Mouse (Mus musculus): ENCODE measurements at regions not wholly inside any gene's neighbourhood (a gene's known extent, or its start where the extent isn't known, plus 50 kb on each side); places are given as distances from the start of the nearest gene placed in this dataset.
"Not testable (repeated sequence)": the region's sequence is repeated elsewhere in the genome, so short reads cannot be mapped to it uniquely, and the experiment has no call there.

DNA sequence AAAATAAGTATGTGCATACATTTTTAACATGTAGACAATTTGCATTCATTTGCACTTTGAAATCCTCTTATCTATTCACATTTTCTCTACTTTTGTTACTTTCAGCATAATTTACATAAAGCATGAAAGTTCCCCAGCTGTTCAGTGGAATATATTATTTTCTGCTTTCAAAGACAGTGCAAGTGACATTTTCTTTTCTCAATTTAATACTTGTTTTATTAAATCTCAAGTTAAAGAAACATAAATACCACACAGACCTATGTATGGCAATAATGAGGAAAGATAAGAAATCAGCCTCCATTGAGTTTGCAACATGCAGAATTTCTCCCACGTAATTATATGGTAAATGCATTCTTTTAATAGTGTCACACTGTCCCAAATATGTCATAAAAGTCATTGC lies 1168.1 kb upstream of the Gje1 start:
- no peak for DNase-seq (ENCODE audit: low spot score in 2 of 2)

DNA sequence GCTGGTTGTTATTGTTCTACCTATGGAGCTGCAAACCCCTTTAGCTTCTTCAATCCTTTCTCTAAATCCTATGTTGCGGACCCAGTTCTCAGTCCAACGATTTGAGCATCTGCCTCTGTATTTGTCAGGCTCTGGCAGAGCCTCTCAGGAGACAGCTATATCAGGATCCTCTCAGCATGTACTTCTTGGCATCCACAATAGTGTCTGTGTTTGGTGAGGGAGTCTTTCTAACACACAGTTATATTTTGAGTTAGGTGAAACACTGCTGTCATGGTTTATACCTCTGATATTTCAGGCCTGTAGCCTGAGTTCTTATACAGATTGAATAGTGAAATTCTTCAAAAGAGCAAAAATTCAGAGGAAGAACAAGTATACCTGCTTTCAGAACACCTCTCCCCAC lies 1150.0 kb upstream of the Gje1 start:
- peak; percentile 10 to 32 for DNase-seq (ENCODE audit: low spot score in 2 of 2)

DNA sequence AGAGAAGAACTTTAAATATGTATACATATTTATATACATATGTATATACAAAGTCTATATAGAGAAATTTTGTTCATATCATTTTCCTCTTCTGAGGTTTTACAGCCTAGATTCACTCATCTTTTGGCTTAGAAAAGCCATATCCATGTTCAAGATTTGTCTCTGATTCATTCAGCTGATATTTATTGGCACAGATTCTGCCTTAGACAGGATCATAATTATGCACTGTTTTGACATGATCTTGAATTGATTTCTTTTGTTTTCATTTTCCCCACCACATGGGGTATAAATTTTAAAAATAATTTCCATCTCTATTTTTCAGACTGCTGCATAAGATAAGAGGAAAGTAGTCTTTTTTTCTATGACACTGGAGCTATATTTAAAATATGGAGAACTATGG lies 1148.9 kb upstream of the Gje1 start:
- DNase-seq (ENCODE audit: low spot score in 2 of 2) = no peak

DNA sequence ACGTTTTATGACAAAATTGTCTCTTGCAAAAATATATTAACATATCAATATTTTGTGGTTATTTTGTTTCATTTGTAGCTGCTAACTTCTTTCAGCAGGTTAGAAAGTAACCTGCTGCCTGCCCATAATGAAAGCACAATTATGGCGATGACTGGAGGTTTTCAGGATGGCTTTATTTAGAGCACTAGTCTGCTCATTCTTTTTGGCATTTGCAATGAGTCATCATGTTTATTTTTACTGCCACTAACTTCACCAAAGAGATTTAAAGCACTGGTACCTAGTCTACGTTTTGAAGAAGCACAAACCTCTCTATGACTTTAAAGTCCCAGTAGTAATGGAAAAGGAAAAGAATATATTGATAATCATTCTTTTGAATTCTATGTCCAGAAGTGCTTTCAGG lies 1123.4 kb upstream of the Gje1 start:
- no peak for DNase-seq (ENCODE audit: low spot score in 2 of 2)

DNA sequence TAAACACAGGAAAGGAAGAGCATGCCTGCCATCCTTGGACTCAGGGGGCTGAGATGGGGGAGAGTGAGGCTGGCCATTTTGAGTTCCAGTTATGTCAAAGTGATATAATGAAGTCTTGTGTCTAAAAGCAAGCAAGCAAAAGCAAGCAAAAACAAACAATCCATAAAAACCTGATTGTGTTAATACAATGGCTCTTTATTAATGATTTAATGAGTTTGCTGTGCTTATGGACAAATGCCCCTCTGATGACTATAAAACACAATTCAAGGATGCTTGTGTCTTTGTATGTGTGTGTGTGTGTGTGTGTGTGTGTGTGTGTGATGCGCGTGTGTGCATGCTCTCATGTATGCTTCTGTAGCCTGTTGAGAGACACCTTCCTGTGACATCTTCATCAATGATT lies 1114.3 kb upstream of the Gje1 start:
- DNase-seq (ENCODE audit: low spot score in 2 of 2) = no peak

DNA sequence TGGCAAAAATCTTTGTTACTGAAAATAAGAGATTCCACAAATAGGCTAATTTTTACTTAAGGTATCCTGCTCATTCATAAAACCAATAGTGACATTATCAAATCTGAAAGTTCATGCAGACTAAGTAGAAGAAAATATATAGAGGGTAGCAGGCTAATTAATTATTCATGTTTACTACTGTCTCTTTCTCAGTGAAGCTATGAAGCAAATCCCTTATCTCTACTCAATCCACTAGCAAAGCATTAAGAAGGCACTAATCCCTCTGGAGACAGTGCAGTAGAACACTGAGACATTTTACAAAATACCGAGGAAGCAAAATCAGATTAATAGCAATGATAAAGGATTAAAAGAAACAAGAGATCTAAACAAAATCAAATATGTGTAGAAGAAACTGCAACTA lies 1107.4 kb upstream of the Gje1 start:
- no peak for DNase-seq (ENCODE audit: low spot score in 2 of 2)

DNA sequence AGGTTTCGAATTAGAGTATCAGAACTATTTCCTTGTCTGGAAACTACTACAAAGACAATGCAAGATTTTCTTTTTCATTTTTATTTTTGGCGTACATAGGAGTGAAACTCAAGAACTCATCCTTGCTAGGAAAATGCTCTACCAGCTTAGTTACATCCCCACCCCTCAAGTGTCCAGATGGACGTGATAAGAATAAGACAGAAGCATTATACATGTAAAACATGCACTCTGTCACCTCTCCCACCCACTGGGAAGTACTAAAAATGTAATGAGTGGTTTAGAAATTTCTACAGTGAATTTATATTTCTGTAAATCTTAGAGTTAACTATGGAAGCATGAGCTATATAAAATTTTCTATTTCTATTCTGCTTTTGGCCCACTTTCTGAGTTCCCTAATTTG lies 1089.3 kb upstream of the Gje1 start:
- DNase-seq (ENCODE audit: low spot score in 2 of 2) = peak in 1 of 2 experiments; percentile 57

DNA sequence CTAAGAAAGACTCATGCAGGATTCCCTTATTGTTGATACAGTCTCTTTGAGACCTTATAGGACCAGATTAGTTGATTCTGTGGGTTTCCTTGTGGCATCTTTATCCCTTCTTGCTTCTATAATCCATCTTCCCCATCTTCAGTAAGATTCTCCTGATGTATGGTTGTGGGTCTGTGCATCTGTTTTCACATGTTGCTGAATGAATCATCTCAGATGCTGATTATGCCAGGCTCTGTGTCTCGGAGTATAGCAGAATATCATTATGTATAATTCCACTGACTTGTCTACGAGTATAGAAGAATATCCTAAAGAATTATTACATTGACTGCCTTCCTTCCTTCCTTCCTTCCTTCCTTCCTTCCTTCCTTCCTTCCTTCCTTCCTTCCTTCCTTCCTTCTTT lies 1087.8 kb upstream of the Gje1 start:
- no peak for DNase-seq (ENCODE audit: low spot score in 2 of 2)

DNA sequence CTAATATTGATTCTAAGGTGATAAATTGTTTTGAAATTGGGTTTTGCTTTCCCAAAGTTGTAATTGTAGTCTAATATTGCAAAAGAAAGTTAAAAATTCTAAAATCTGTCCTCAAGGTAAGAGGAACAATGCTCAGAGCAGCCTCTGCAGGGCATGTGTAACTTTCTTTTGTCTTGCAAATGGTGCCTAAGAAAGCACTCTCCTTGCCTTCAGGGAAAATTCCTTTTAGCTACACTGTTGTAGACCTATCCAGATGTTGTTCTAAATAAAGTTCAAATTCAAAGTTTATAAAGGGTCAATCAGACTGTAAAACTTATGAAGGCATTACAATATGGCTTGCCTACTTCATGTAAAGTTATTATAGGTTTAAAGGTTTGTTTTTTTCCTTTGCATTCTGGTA lies 1075.2 kb upstream of the Gje1 start:
- not testable (repeated sequence) for DNase-seq (ENCODE audit: low spot score in 2 of 2)

DNA sequence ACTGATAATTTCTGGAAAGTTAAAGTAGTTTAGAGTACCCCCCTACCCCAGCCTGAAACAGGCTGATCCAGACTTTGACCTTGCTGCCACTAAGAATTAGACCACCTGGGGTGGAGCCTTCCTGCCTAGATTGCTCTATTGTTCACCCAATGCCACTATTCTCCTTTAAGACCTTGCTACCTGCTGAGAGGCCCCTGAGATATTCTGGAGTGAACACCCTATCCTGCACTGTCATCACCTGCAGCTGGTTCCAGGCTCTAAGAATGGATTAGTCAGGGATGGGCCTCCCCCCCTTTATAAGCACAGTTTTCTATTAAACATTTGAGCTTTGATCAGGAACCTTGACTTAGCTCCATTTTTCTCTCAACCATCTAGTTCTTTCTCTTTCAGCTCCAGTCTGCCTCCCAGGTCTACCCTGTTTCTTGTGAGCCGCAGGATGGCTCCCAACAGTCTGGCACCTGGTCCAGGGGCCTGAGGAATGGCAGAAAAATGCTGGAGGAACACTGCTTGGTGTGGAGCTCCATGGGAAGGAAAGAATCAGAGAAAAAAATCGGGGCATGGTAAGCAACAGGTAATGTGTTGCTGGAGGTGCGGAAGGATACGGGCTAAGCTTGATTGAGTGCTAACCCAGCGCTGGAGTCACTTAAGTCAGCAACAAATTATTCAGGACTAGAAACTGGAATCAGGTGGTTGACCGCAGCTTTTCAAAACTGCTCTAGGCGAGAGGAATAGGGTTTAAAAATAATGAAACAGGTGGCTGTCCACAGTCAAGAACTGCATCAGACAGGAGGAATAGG lies 1073.7 kb upstream of the Gje1 start:
- no peak for DNase-seq (ENCODE audit: low spot score in 2 of 2)

DNA sequence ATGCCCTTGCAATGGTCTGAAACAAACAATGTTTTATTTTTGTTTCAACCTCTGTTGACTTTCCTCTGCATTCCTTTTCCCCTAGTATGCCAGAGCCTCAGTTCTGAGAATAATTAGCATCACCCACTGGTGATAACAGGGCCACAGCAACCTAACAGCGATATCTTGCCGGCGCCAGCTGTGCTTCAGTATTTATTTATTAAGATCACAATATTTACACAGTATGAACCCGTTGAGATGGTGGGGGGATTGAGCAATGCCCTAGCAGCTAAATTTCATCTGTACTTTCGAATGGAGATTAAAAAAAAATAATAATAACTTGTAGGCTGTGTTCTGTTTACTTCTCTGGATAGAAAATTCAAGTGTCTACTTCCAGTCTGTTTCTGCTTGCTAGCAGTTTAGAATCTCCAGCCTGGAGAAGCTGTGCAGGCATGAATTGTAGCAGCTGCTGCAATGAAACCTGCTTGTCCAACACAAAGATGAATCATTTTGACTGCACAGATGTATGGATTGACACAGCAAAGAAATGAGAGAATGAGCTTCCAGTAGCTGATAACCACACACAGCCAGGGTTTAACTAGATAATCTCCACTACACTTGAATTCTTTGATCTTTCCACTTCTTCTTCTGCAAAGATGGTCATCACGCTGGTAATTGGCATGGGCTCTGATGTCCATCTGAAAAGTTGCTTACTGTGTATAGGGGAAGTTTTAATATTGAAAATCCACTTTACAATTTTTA lies 1042.1 kb upstream of the Gje1 start:
- no peak for DNase-seq (ENCODE audit: low spot score in 2 of 2)

DNA sequence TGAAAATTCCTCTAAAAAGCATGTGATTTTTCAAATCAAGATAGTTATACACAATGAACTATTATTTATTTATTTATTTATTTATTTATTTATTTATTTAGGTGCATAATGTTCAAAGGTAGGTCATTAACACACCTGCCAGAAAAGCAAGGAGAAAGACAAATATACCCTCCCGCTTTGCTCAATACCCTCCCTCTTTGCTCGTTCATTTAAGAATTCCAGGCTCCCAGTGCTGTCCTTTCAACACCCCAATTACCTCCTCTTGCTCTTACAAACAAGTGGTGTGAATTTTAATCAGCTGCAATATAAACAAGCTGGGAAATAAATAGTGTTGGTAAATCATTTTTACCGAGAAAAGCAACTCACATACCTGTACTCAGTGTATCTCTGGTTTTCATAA lies 1041.6 kb upstream of the Gje1 start:
- DNase-seq (ENCODE audit: low spot score in 2 of 2) = no peak

DNA sequence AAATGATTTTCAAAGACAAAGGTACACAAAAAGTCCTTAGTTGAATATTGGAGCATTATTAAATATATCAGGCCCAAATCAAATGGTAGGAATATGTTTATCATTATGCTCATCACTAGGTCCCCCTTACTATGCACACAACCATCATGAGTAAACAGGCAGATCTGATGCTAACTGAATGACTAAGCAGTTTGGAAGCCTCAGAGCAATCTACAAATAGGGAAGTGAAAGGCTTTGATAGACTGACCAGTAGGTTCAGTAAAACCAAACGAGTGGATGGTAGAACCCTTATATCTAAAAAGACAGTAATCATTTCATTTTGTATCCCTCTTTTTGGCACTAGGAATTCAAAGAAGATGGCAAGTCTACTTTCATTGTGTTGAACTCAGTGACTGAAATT lies 1039.5 kb upstream of the Gje1 start:
- DNase-seq (ENCODE audit: low spot score in 2 of 2) = no peak

DNA sequence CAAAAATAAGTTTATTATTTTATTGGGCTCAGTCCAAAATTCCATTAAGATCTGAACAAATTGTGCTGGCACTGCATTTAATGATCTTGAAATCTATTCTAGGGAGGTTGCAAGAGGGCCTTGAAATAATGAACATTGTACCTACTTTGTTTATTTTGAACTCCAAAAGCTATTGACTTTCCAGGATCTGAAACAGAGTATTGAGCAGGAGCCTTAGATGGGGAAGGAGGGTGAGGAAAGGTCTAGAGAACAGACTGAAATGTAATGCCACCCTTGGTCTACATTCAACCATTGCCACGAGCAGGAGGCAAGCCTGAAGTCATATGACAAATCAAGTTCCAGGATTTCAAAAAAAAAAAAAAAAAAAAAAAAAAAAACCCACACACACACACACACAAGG lies 1028.9 kb upstream of the Gje1 start:
- DNase-seq (ENCODE audit: low spot score in 2 of 2) = no peak

DNA sequence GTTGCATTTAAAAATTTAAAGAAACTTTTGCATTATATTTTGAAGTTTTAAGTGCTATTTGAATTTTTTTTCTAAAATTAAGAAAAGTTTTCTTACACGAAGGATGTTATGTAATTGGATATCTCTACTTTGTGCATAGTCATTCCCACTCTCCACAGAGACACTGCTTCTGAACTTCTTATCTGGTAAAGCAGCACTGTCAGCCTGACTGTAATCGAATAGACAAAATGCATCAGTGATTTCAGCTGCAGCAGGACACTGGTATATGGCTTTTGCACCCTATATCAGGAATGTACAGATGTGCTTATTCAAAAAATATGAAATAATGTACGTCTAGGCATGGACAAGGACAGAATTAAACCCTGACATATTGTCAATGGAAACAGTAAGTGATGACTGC lies 1020.6 kb upstream of the Gje1 start:
- no peak for DNase-seq (ENCODE audit: low spot score in 2 of 2)

DNA sequence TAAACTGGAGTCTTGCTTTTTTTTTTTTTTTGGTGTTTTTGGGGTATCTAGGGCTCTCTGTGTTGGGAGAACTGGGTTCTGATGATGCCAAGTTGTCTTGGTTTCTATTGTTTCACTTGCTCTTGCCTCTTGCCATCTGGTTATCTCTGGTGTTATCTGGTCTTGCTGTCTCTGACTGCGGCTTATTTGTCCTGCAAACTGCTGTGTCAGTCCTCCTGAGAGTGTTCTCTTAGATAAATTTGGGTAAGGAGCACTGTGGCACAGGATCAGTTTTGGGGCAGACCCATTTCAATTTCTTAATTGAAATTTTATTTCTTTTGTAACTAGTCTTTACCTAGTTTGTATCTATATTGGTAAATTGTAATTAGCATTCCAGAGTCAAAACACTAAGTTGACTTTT lies 1013.3 kb upstream of the Gje1 start:
- no peak for DNase-seq (ENCODE audit: low spot score in 2 of 2)

DNA sequence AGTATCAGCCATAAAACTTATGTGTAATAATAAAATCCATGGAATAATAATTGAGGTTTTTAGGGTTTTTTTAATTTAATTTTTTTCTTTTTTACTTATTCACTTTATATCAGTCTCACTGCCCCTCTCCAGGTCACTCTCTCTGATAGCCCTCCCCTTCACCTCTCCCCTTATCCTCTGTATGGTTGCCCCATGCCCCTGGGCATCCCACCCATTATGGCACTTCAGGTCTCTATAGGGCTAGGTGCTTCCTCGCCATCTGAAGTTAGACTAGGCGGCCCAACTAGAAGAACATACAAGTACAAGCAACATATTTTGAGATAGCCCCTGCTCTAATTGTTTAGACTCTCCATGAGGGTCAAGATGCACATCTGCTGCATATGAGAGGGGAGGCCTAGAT lies 979.9 kb upstream of the Gje1 start:
- no peak for DNase-seq (ENCODE audit: low spot score in 2 of 2)

DNA sequence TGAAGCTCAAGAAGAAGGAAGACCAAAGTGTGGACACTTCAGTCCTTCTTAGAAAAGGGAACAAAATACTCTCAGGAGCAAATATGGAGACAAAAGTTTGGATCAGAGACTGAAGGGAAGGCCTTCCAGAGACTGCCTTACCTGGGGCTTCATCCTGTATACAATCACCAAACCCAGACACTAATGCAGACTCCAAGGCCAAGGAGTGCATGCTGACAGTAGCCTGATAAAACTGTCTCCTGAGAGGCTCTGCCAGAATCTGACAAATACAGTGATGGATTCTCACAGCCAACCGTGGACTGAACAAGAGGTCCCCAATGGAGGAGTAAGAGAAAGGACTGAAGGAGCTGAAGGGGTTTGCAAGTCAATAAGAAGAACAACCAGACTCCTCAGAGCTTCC lies 979.0 kb upstream of the Gje1 start:
- DNase-seq (ENCODE audit: low spot score in 2 of 2) = no peak

DNA sequence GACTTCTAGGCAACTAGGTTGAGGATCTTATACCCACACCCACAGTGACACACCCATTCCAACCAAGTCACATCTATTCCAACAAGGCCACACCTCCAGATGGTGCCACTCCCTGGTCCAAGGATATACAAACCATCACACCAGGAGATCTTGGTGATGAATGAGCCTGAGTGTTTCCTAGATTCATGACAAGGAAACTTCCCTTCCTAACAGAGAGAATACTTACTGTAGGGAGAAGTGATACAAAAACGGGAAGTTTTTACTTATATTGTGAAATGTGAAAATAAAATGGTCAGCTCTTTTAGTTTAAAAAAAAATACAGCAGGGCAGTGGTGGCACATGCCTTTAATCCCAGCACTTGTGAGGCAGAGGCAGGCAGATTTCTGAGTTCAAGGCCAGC lies 953.6 kb upstream of the Gje1 start:
- not testable (repeated sequence) for DNase-seq (ENCODE audit: low spot score in 2 of 2)
